Mouse (Mus musculus) common myeloid progenitor, adult 5-6 weeks (primary cell): ENCODE results near the gene Tacc2. TPM values are rescaled to one million over a fixed set of nuclear protein-coding genes. Genes with fewer than 3 reads are reported as not detected.
A peak's percentile ranks its signal among the peaks of the same experiment; 100 is the strongest.

Experiments
- ATAC-seq: replicated peaks from 2 replicates; pipeline ENCODE4 v1.8.0; 2016; ENCODE audit warnings: low read depth, mild to moderate bottlenecking, moderate TSS enrichment, inconsistent platforms; ENCODE audit not compliant: poor library complexity, severe bottlenecking
- total RNA-seq: library from RNA; stranded (forward); fragments of 200-1000, 187-1606 nt; gene quantifications from 2 replicates; pipeline ENCODE4 v1.2.3, GENCODE M21; 2017

The Tacc2 gene
- total RNA-seq, 1 experiment from 2014 or later: 3.6 TPM

GRCm38 (mm10) chr7:130603556-130603955 is 26.3 kb downstream of the Tacc2 start:
- no peak for ATAC-seq

DNA sequence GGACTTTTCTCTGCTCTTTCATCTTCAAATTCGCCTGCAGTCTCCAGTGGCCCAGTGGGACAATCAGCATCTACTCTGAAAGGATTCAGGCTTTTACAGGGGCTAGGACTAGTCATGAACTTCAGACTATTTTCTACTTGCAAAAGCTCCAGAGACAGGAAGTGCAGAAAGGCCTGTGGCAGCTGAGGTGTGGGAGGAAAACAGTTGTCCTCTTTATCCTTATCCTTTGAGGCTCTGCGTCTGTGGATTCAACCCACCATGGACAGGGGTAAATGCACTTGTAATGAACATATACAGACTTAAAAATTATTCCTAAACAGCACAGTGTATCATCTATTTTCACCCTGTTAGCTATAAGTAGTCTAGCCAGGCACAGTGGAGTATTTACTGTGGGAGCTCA is 27.2 kb downstream of the Tacc2 start:
- no peak for ATAC-seq

- peak; percentile 84 for ATAC-seq
Observed at GRCm38 (mm10) chr7:130605111-130605510, 27.9 kb downstream of the Tacc2 start.

DNA sequence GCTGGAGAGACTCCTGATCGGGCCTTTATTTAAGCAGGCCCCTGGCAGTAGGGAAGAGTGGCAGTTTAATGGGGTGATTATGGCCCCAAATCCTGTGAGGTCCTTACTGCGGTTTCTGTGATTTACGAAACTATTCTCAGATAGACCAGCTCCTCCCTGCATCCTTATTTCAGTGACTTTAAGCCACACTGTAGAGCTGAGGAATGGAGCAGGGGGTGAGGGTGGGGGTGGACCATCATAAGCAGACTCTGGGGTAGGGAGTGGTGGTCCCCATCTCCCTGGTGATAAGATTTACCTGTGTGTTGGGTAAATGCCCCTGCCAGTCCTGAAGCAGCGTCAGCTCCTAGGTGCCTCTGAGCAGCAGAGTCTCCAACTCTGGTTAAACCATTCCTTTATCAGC is 29.7 kb downstream of the Tacc2 start:
- ATAC-seq: no peak

- ATAC-seq: no peak
Observed at GRCm38 (mm10) chr7:130613973-130614372, 36.7 kb downstream of the Tacc2 start.

- no peak for ATAC-seq
Observed at GRCm38 (mm10) chr7:130617591-130617990, 40.4 kb downstream of the Tacc2 start.

GRCm38 (mm10) chr7:130621068-130621467 is 43.8 kb downstream of the Tacc2 start:
- ATAC-seq: no peak

- no peak for ATAC-seq
Observed at GRCm38 (mm10) chr7:130621953-130622352, 44.7 kb downstream of the Tacc2 start.

- no peak for ATAC-seq
Observed at GRCm38 (mm10) chr7:130622359-130622758, 45.1 kb downstream of the Tacc2 start.

DNA sequence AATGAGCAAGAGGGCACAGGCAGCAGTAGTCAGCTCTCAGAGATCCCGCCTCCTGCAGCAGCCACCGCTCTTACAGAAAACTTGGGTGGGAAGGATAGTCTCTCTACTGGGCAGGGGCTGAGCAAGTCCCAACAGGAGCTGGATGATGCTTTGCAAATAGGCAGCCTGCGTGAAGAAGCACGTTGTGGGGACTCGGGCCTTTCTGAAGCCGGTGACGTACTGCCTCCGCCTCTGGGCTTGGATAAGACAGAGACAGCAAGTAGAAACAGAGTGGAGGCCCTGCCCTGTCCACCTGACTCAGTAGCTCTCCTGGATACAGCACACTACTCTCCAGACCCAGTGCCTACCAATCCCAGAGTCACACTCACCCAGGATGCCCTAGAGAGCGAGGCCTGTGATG is 47.1 kb downstream of the Tacc2 start:
- no peak for ATAC-seq

DNA sequence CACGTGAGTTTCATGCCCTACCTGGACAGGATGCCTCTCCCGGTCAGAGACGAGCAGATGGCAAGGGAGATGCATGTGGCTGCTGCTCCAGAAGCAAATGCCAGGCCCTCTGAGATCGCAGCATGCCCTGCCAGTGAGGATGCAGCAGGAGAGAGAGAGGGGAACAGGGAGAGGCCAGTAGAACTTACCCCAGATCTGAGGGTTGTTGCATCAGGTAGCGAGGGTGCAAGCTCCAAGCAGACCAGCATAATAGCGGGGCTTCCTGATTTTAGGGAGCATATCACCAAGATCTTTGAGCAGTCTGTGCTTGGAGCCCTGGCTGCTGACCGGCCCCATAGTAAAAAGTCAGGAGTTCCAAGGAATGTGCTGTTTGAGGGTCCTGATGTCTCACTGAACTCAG is 48.1 kb downstream of the Tacc2 start:
- no peak for ATAC-seq

DNA sequence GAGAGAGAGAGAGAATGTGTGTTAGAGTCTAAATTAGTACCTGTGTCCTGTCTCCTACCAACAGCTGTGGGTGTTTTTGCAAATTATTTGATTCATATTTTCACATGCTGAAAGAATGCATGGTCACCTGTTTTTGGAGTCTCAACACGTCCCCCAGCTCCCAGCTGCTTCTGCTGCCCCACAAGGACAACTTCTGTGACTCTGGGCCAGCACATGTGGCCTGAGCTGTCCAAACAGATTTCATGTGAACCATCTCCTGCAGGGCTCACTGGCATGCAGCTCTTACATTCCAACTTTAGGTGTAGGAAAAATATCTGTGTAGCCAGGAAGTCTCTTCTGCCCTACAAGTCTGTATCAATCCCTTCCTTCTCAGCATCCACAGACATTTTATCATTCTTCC is 51.4 kb downstream of the Tacc2 start:
- ATAC-seq: no peak

DNA sequence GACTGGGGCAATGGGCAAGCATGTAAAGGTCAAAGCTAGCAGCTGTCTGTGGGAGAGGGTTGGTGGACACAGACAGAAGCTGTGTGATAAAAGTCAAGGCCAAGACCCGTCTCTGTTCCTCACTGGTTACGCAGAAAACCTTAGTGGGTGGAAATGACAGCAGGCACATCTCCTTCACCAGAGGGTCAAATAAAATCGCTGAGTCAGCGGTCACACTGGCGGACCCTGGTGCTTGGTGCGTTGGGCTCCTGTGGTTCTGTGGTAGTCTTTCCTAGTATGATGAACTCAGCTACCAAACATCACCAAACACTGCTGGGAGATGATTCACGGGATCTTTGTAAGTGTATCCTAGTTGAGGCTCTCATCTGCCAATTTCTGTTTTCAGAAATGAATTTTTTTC is 52.8 kb downstream of the Tacc2 start:
- ATAC-seq: no peak

GRCm38 (mm10) chr7:130630956-130631355 is 53.7 kb downstream of the Tacc2 start:
- no peak for ATAC-seq

GRCm38 (mm10) chr7:130631553-130632378 is 54.5 kb downstream of the Tacc2 start:
- peak; percentile 82 for ATAC-seq

- ATAC-seq: no peak
Observed at GRCm38 (mm10) chr7:130632379-130632732, 55.1 kb downstream of the Tacc2 start.

- no peak for ATAC-seq
Observed at GRCm38 (mm10) chr7:130634259-130634871, 57.1 kb downstream of the Tacc2 start.

DNA sequence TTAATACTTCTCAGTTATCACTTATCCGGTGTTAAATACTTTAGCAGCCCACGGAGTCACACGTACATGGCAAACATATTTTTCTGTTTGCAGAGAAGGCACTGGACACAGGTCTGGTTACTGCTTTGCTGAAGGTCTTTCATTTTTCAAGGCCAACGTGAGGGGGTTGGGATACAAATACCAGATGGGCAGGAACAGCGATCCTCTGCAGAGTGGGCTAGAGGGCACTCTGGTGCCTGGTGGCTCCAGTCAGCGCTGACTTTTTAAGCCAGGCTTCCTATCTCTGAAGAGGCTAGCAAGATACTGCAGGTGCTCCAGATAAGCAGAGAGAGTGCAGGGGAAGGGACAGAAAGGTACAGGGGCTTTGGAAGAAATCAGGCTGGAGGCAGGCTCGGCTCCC is 58.0 kb downstream of the Tacc2 start:
- ATAC-seq: no peak

- no peak for ATAC-seq
Observed at GRCm38 (mm10) chr7:130636274-130636673, 59.0 kb downstream of the Tacc2 start.

GRCm38 (mm10) chr7:130636902-130637301 is 59.7 kb downstream of the Tacc2 start:
- ATAC-seq: no peak

DNA sequence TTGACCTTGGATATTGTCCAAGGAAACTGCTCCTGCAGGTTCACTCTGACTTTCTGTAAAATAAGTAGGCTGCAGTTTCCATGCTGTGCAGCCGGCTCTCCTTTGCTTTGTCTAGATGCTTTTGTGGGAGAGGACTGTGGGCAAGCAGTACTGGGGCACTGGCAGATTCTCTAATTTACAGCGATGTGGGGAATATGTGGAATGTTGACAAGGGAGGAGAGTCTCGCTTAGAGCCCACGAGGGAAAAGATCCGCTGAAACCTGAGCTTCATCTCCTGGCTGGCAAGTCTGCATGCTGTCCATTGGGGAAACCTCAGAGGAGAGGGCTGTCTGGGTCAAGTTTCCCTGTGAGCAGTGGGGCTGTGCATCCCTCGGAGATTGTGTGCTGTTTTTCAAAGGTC is 60.6 kb downstream of the Tacc2 start:
- no peak for ATAC-seq

DNA sequence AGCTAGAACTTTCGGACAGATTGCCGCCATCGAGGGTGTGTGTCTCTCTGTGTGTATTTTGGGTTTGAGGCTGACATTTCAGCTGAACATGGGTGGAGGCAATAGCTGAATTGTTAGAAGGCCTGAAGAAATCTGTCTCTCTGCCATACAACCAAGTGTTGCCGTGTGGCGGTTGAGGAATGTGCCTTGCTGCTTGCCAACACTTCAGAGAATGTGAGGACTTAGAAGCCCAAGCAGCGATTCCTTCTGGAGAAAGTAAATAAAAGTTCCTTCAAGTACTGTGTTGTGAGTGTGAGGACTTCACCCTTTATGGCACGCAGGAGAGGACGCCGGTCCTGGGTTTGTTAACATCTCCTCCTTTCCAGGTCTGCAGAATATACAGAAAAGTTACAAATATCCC is 63.4 kb downstream of the Tacc2 start:
- no peak for ATAC-seq
